ENCODE assay signal across 8 mouse cellular contexts in genomic region chr19:5560457-5561041, GRCm38 (mm10). TPM values are rescaled to one million over a fixed set of nuclear protein-coding genes. Genes with fewer than 3 reads are reported as not detected.
DNase-seq lines count a peak whose midpoint lies in the region; ATAC-seq and TF ChIP-seq lines count a peak whose summit lies in the region.

Gene Ovol1 (minus strand): TSS chr19:5560646.

- peak within 1 kb of the TSS; percentile 39; the same call in 1 of the 2 replicates for H3K9ac ChIP-seq in heart, embryonic 16.5 days (ENCODE audit: low read length)
- no peak within 1 kb of the TSS for H3K9ac ChIP-seq in midbrain, embryonic 12.5 days (replicated peaks)

- 1% methylated on average over 57 of the region's 57 CpGs for WGBS in heart, embryonic 16.5 days
- under 1% methylated on average over 57 of the region's 57 CpGs for WGBS in midbrain, embryonic 12.5 days

- no peak within 1 kb of the TSS for H3K27ac ChIP-seq in heart, embryonic 16.5 days (ENCODE audit: low read length)
- no peak within 1 kb of the TSS for H3K27ac ChIP-seq in midbrain, embryonic 12.5 days (replicated peaks)

- H3K27me3 ChIP-seq in E14TG2a.4 (ENCODE audit: insufficient read depth, low read length) = peaks cover 100% of the 10 kb centered on the region
- H3K27me3 ChIP-seq in heart, embryonic 16.5 days (ENCODE audit: control insufficient read depth, insufficient read depth, low read length) = peaks cover 76% of the 10 kb centered on the region
- peaks cover 95% of the 10 kb centered on the region for H3K27me3 ChIP-seq in midbrain, embryonic 12.5 days

- ATAC-seq in heart, embryonic 16.5 days (replicated peaks; ENCODE audit: extremely low read depth, insufficient read depth, low FRiP score) = no peak
- ATAC-seq in midbrain, embryonic 12.5 days (ENCODE audit: low FRiP score, low read depth) = no peak

- TF ChIP-seq CTCF in E14TG2a.4 (conservative IDR thresholded peaks at IDR 0.05; ENCODE audit: low read length) = no peak

- H3K4me2 ChIP-seq in heart, embryonic 16.5 days (ENCODE audit: low read depth, low read length) = peak within 1 kb of the TSS; percentile 57
- peak within 1 kb of the TSS; percentile 51 for H3K4me2 ChIP-seq in midbrain, embryonic 12.5 days (replicated peaks)

- H3K4me3 ChIP-seq in E14TG2a.4 (replicated peaks; ENCODE audit: low read length) = peak within 1 kb of the TSS; percentile 75
- peak within 1 kb of the TSS; percentile 38 for H3K4me3 ChIP-seq in heart, embryonic 16.5 days (ENCODE audit: low read length)
- peak within 1 kb of the TSS; percentile 34 for H3K4me3 ChIP-seq in midbrain, embryonic 12.5 days

- H3K4me1 ChIP-seq in E14TG2a.4 (replicated peaks; ENCODE audit: low read depth, low read length) = peaks cover 58% of the 10 kb centered on the region
- peaks cover 9% of the 10 kb centered on the region for H3K4me1 ChIP-seq in heart, embryonic 16.5 days (ENCODE audit: control insufficient read depth, insufficient read depth, low read length)
- H3K4me1 ChIP-seq in midbrain, embryonic 12.5 days = peaks cover 14% of the 10 kb centered on the region

- DNase-seq in B cell, adult 2 months = peak; percentile 36 to 44
- DNase-seq in kidney, postnatal 4 days = peak; percentile 78 to 87
- no peak for DNase-seq in right cerebral cortex, adult 18-20 months
- no peak for DNase-seq in spleen, adult 12 weeks (ENCODE audit: low spot score)
- DNase-seq in thymus, postnatal 10 days (ENCODE audit: low spot score in 2 of 2) = no peak

- no peaks in the 10 kb centered on the region for H3K36me3 ChIP-seq in E14TG2a.4 (ENCODE audit: insufficient read depth, low read length)
- no peaks in the 10 kb centered on the region for H3K36me3 ChIP-seq in heart, embryonic 16.5 days (ENCODE audit: control insufficient read depth, insufficient read depth)
- H3K36me3 ChIP-seq in midbrain, embryonic 12.5 days = no peaks in the 10 kb centered on the region

- no peaks in the 10 kb centered on the region for H3K9me3 ChIP-seq in E14TG2a.4 (ENCODE audit: low read length)
- H3K9me3 ChIP-seq in heart, embryonic 16.5 days (replicated peaks; ENCODE audit: control insufficient read depth, low read length) = no peaks in the 10 kb centered on the region
- H3K9me3 ChIP-seq in midbrain, embryonic 12.5 days = no peaks in the 10 kb centered on the region

RNA-seq across cellular contexts. Expression of gene Ovol1, which starts in this region (rescaled TPM):
- polyA plus RNA-seq in heart, embryonic 16.5 days (2015; fragmentation: Nextera tagmentation; extraction: Ambion mirVana) = 0.54 and 0.61 TPM in 2 replicates
- 0.08 and 0.14 TPM in 2 replicates for polyA plus RNA-seq in midbrain, embryonic 12.5 days (2016; fragmentation: Nextera tagmentation; extraction: Ambion mirVana)

Comparison
In these comparisons a context has a peak if more than half of its experiments do, and no peak if none do; other contexts are left out.
1. DNase-seq: peak in B cell, adult 2 months (2 of 2) and kidney, postnatal 4 days (2 of 2); none in right cerebral cortex, adult 18-20 months (single experiment), spleen, adult 12 weeks (single experiment) and thymus, postnatal 10 days (0 of 2).
2. Peak in every context shown above with its lines, with median percentiles within 50 percentile points of each other: H3K4me3 ChIP-seq.